Mouse (Mus musculus) limb, embryonic 12.5 days (tissue): ENCODE measurements around the gene Tbrg4. TPM values are rescaled to one million over a fixed set of nuclear protein-coding genes. Genes with fewer than 3 reads are reported as not detected.

ENCODE experiments used
- ATAC-seq: fragments of 200-750 bp; cut with Nextera tagmentation; 2 replicates; pipeline ENCODE4 v1.8.0; 2017; ENCODE audit warnings: low read depth, moderate TSS enrichment; ENCODE audit not compliant: insufficient number of reproducible peaks, insufficient read depth, low FRiP score, low TSS enrichment
- H3K27ac ChIP-seq: fragments of 300-500 bp; sonication (generic); 2 replicates; pipeline ENCODE4 v1.5.1; 2016; ENCODE audit warnings: mild to moderate bottlenecking, moderate library complexity
- H3K27me3 ChIP-seq: fragments of 300-500 bp; sonication (generic); 2 replicates; pipeline ENCODE4 v1.6.1; 2016; ENCODE audit warnings: mild to moderate bottlenecking, moderate library complexity
- H3K36me3 ChIP-seq: fragments of 300-500 bp; sonication (generic); 2 replicates; pipeline ENCODE4 v1.6.1; 2016; ENCODE audit warnings: mild to moderate bottlenecking, moderate library complexity
- H3K4me1 ChIP-seq: fragments of 300-500 bp; sonication (generic); replicated peaks from 2 replicates; pipeline ENCODE4 v1.6.1; 2016
- H3K4me2 ChIP-seq: fragments of 300-500 bp; sonication (generic); 2 replicates; pipeline ENCODE4 v1.6.1; 2016; ENCODE audit warnings: mild to moderate bottlenecking, moderate library complexity
- H3K4me3 ChIP-seq: fragments of 300-500 bp; sonication (generic); replicated peaks from 2 replicates; pipeline ENCODE4 v1.5.1; 2016; ENCODE audit warnings: mild to moderate bottlenecking
- H3K9ac ChIP-seq: fragments of 300-500 bp; sonication (generic); replicated peaks from 2 replicates; pipeline ENCODE4 v1.6.1; 2016; ENCODE audit warnings: mild to moderate bottlenecking, moderate library complexity
- H3K9me3 ChIP-seq: fragments of 300-500 bp; sonication (generic); 2 replicates; pipeline ENCODE4 v1.6.1; 2016; ENCODE audit warnings: mild to moderate bottlenecking, moderate library complexity
- WGBS: fragments of 180-500 bp; shearing (Covaris S2); methylation state at CpG from one replicate; pipeline ENCODE4 v1.1.7; 2016; 5-methylcytosine and 5-hydroxymethylcytosine counted together
- polyA plus RNA-seq: library from polyadenylated mRNA; unstranded; fragments of >200 nt; fragmentation: Nextera tagmentation; extraction: Ambion mirVana; gene quantifications from 2 replicates; pipeline ENCODE4 v1.2.1, GENCODE M21; 2016

Gene Tbrg4
- polyA plus RNA-seq, 1 experiment from 2014 or later, result 44.3 TPM

DNA sequence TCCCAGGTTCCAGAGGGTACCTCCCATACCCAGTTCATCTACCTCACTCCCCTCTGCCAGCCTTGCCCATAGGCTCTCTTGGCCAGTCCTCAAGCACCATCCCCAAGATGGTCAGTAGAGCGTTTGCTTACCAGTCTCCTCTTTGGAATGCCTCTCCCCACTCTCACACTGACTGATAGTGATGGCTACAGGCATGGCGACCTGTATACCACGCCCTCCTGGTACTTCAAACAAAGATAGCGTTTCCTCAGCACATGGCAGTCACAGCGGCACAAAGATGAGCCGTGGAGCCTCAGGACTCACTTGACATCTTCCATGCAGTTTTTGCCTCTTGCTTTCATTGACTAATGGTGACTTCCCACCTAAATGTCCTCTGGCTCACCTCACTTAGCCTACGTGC lies 36.0 kb downstream of the Tbrg4 start:
- no peak overlapping the region for H3K4me3 ChIP-seq
- H3K9me3 ChIP-seq, result no peaks in the 10 kb centered on the region
- no peak overlapping the region for H3K27ac ChIP-seq
- no peaks in the 10 kb centered on the region for H3K27me3 ChIP-seq
- peaks cover 96% of the 10 kb centered on the region for H3K36me3 ChIP-seq
- WGBS, result 89% methylated on average over 7 of the region's 7 CpGs
- H3K4me1 ChIP-seq, result no peaks in the 10 kb centered on the region
- ATAC-seq, result no peak
- H3K9ac ChIP-seq, result no peak overlapping the region
- H3K4me2 ChIP-seq, result no peak overlapping the region

DNA sequence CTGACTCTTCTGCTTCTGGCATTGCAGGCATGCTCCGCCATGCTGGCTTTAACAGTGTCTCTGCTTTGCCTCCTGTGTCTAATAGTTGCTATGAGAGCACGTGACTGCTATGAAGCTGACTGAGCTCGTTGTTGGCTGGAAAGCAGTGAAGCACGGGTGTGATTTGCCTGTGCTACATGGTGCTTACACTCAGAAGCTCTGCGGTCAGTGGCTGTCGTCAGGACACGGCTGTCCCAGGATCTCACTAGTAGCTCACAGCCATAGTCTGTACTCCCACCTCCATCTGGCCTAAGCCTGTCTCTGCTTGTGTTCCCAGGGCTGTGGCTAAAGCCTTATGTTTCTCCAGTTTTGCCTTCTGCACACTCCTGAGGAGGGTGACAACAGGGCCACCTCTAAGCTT lies 37.6 kb downstream of the Tbrg4 start:
- ATAC-seq, result no peak
- Histone ChIP-seq H3K27me3 (no peaks in the 10 kb centered on the region), H3K4me1 (no peaks in the 10 kb centered on the region), H3K4me3 (no peak overlapping the region), H3K9ac (no peak overlapping the region), H3K9me3 (no peaks in the 10 kb centered on the region), H3K36me3 (peaks cover 90% of the 10 kb centered on the region), H3K27ac (no peak overlapping the region), H3K4me2 (no peak overlapping the region)
- 90% methylated on average over 7 of the region's 7 CpGs for WGBS

DNA sequence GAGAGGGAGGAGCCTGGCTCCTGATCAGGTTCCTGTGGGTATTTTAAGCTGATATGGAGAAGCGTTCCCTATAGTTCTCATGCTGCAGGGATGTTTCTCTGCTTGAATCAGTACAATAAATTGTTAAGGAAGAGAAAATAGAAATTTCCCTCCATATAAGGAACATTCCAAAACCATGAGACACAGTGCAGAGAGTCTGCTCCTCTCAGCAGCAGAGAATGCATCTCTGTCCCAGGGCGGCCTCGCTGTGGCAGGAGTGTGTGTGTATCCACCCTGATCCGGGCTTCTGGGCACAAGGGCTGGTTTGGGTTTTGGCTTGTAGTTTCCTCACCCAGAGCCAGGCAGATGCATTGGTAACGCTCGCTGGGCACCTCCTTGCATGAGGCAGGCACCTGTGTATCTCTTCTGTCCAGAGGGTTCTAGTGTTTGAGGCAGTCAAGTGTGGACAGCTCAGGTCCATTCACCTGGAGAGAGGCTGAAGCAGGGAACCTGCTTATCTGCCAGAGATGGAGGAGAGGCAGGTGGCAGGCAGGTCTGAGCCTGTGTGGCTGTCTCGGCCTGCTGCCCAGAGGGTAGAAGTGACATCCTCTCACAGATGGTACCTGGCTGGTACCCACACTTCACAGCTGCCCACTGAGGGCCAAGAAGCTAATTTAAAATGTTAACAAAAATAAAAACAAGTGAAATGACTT lies 38.5 kb downstream of the Tbrg4 start:
- Histone ChIP-seq H3K4me3 (no peak overlapping the region), H3K4me2 (no peak overlapping the region), H3K9ac (no peak overlapping the region), H3K27me3 (no peaks in the 10 kb centered on the region), H3K9me3 (no peaks in the 10 kb centered on the region), H3K4me1 (no peaks in the 10 kb centered on the region), H3K36me3 (peaks cover 81% of the 10 kb centered on the region), H3K27ac (no peak overlapping the region)
- ATAC-seq, result no peak
- WGBS, result 94% methylated on average over 7 of the region's 7 CpGs

DNA sequence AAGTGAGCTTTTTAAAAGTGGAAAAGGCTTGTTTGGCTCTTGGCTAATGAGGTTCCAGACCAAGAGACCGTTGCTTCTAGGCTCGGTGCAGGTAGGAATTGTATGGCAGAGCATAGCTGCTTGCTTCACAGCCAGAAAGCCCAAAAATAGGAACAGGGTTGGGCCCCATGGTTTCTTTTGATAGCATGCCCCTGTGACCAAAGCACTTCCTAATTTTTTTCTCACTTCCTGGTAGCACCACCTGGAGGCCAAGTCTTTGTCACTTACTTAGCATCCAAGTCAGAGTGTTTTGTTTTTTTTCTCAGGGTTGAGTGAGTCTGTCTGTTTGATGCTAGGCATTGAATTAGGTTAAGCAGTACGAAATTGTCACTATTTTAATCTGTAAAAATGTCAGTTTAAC lies 39.2 kb downstream of the Tbrg4 start:
- 96% methylated on average over 3 of the region's 3 CpGs for WGBS
- H3K9me3 ChIP-seq, result no peaks in the 10 kb centered on the region

DNA sequence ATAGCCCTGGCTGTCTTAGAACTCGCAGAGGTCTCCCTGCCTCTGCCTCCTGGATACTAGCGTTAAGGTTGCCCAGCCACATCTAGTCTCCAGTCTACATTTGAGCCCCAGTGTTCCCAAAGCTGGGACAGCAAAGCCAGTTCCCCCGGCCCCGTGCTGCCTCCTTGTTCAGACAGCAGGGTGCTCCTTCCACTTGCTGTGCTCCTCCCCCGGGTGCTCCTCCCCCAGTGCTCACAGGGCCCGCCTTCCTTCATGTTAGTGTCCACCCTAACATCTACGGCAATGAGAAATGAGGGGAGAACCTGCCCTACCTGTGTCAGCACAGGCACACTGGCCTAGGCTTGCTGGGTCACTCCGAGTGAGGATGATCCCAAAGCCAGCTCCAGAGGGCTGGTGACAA lies 40.1 kb downstream of the Tbrg4 start:
- H3K9me3 ChIP-seq, result no peaks in the 10 kb centered on the region
- H3K4me2 ChIP-seq, result no peak overlapping the region
- no peak for ATAC-seq
- H3K9ac ChIP-seq, result no peak overlapping the region
- no peaks in the 10 kb centered on the region for H3K4me1 ChIP-seq
- 89% methylated on average over 8 of the region's 8 CpGs for WGBS
- H3K36me3 ChIP-seq, result peaks cover 72% of the 10 kb centered on the region
- no peaks in the 10 kb centered on the region for H3K27me3 ChIP-seq
- H3K4me3 ChIP-seq, result no peak overlapping the region
- H3K27ac ChIP-seq, result no peak overlapping the region

More for the DNA sequence above, 39.2 kb downstream of the Tbrg4 start:
- no peaks in the 10 kb centered on the region for H3K27me3 ChIP-seq
- H3K4me1 ChIP-seq, result no peaks in the 10 kb centered on the region
- H3K4me2 ChIP-seq, result no peak overlapping the region
- no peak overlapping the region for H3K4me3 ChIP-seq
- H3K9ac ChIP-seq, result no peak overlapping the region
- no peak overlapping the region for H3K27ac ChIP-seq
- peaks cover 76% of the 10 kb centered on the region for H3K36me3 ChIP-seq
- ATAC-seq, result no peak

DNA sequence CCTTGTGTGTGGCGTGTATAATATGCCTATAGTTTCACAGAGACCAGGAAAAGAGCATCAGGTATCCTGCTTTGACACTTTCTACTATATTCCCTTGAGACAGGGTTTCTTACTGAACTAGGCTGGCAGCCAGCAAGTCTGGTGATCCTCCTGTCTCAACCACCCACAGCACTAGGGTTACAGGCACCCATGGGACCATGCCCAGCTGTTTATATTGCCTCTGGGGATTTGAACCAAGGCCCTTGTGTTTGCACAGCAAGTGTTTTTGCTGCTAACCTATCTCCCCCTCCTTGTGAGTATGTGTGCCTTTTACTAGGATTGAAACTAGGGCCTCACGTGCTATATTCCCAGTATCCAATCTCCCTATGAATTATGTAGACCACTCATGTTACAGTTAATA lies 44.3 kb downstream of the Tbrg4 start:
- Histone ChIP-seq H3K27ac (no peak overlapping the region), H3K9me3 (no peaks in the 10 kb centered on the region), H3K4me2 (no peak overlapping the region), H3K36me3 (peaks cover 51% of the 10 kb centered on the region), H3K27me3 (no peaks in the 10 kb centered on the region), H3K4me3 (no peak overlapping the region), H3K4me1 (no peaks in the 10 kb centered on the region), H3K9ac (no peak overlapping the region)
- WGBS, result 93% methylated on average over 2 of the region's 2 CpGs
- ATAC-seq, result no peak

DNA sequence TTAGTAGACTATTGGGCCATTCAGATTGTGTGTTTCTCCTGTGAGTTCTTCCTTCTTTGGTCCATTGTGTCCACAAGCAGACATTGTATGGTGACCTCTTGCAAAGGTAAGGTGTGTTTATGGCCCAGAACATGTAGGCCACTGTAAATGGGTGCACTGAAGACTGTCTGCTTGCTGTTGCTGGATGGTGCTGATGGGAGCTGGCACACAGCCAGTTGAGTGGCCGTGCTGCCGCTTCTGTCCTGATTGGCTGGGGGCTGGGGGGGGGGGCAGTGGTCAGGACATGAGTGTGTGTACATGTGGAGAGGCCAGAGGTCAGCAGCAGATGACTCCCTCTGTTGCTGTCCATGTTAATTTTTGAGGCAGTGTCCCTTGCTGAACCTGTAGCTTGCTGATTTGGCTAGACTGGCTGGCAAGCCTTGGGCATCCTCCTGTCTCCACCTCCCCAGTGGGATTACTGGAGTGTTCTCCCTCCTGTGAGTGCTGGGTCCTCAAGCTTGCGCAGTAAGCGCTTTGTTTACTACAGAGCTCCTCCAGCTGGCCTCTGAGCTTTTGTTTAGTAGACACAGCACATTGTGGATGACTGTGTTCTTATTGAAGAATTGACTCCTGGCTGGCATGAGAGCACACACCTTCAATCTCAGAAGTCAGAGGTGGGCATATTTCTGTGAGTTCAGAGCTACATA lies 45.7 kb downstream of the Tbrg4 start:
- H3K4me3 ChIP-seq, result no peak overlapping the region
- H3K4me1 ChIP-seq, result no peaks in the 10 kb centered on the region
- H3K9me3 ChIP-seq, result no peaks in the 10 kb centered on the region
- H3K36me3 ChIP-seq, result peaks cover 51% of the 10 kb centered on the region
- H3K27ac ChIP-seq, result no peak overlapping the region
- WGBS, result 90% methylated on average over 4 of the region's 4 CpGs
- no peak for ATAC-seq
- no peak overlapping the region for H3K9ac ChIP-seq
- H3K4me2 ChIP-seq, result no peak overlapping the region
- no peaks in the 10 kb centered on the region for H3K27me3 ChIP-seq

DNA sequence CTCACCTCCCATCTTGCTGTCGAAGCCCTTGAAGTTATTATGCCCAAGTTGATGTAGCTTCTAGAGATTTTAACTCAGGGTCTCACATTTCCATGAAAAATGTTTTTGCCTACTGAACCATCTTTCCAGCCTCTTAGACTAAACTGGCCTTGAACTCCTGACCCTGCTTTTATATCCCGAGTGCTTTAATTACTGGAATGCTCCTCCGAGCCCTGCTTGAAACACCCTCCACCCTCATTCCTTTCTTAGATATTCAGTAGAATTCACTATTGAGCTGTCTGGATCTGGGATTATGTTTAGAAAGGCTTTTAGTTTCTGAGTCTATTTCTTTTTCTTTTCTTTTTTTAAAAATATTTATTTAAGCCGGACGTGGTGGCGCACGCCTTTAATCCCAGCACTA lies 46.5 kb downstream of the Tbrg4 start:
- Histone ChIP-seq H3K36me3 (peaks cover 46% of the 10 kb centered on the region), H3K9ac (no peak overlapping the region), H3K4me1 (no peaks in the 10 kb centered on the region), H3K4me3 (no peak overlapping the region), H3K4me2 (no peak overlapping the region), H3K27ac (no peak overlapping the region), H3K27me3 (no peaks in the 10 kb centered on the region), H3K9me3 (no peaks in the 10 kb centered on the region)
- WGBS, result 90% methylated on average over 7 of the region's 7 CpGs
- no peak for ATAC-seq

DNA sequence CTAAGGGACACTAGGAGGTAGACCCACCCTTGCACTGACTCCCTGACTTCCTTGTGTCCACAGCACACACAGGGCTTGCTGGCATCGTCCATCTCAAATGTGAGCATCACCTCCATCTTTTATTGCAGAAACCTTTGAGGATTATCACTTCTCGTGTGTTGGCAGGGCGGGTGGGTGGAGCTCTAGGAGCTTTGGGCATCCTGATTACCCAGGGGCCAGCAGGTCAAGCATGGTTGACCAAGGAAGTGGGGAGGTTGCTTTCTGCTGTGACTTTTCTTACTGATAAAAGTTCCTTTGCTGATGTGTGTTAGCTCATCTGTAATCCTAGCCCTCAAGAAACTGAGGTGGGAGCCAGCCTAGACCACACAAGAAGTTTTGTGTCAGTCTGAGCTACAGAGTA lies 49.7 kb downstream of the Tbrg4 start:
- no peaks in the 10 kb centered on the region for H3K27me3 ChIP-seq
- WGBS, result 90% methylated on average over 3 of the region's 3 CpGs
- no peak overlapping the region for H3K4me2 ChIP-seq
- H3K36me3 ChIP-seq, result peaks cover 64% of the 10 kb centered on the region
- no peak overlapping the region for H3K4me3 ChIP-seq
- no peaks in the 10 kb centered on the region for H3K9me3 ChIP-seq
- H3K27ac ChIP-seq, result no peak overlapping the region
- no peak for ATAC-seq
- no peaks in the 10 kb centered on the region for H3K4me1 ChIP-seq
- H3K9ac ChIP-seq, result no peak overlapping the region

DNA sequence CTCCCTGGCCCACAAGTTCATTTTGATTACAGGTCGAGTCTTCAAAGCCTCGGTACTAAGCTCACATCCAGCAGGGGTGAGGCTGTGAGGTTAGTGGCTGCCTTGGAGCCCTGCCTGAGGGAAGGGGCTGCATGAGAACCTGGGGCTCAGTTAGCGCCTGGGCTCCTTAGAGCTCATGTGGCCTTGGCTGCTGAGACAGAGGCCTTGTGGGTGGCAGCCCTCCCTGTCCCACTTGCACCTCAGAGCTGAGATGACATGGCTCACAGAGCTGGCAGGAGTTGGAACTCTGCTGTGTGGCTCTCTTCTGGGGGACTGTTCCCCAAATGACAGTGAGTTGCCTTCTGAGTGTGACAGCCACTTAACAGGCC lies 56.5 kb downstream of the Tbrg4 start:
- H3K27me3 ChIP-seq, result no peaks in the 10 kb centered on the region
- WGBS, result 62% methylated on average over 3 of the region's 3 CpGs
- H3K27ac ChIP-seq, result no peak overlapping the region
- no peak overlapping the region for H3K4me3 ChIP-seq
- no peaks in the 10 kb centered on the region for H3K4me1 ChIP-seq
- H3K9ac ChIP-seq, result no peak overlapping the region
- no peaks in the 10 kb centered on the region for H3K9me3 ChIP-seq
- H3K4me2 ChIP-seq, result no peak overlapping the region
- H3K36me3 ChIP-seq, result peaks cover 67% of the 10 kb centered on the region
- no peak for ATAC-seq

DNA sequence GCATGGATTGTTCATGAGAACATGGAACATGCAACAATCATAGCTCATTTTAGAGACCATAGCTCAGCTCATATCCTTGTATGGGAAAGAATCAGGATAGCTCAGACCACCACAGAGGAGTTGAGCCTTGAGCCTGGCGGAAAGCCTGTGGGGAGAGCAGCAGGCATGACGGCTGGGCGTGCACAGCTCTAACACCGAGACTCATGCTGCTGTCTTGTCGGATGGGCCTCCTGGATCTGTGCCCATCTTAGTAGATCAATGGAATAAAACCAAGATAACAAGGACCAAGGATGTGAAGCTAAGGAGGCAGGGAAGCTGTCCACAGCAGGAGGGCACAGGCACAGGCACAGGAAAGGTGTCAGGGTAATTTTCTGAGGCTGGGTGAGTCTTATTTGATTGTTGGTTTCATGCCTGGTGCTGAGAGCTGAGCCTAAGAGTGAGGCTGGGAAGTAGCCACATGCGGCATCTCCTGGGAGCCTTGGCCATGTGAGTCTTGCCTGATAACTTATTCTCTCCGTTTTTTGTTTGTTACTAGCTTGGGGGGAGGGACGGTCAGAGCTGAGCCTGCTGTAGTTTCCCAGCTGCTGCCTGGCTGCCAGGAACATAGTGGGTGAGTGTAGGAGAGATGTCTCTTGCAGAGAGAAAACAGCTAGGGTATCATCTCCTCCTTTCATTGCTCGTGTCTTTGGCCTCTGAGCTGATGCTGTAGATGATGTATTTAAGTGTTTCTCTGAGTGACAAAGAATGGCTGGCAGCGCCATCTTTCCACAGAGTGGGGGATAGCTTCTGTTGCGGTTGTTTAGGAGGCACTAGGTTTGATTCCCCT lies 57.1 kb downstream of the Tbrg4 start:
- H3K9ac ChIP-seq, result no peak overlapping the region
- WGBS, result 73% methylated on average over 11 of the region's 11 CpGs
- no peak overlapping the region for H3K27ac ChIP-seq
- no peak for ATAC-seq
- no peak overlapping the region for H3K4me3 ChIP-seq
- H3K4me2 ChIP-seq, result no peak overlapping the region
- H3K9me3 ChIP-seq, result no peaks in the 10 kb centered on the region
- no peaks in the 10 kb centered on the region for H3K27me3 ChIP-seq
- no peaks in the 10 kb centered on the region for H3K4me1 ChIP-seq
- H3K36me3 ChIP-seq, result peaks cover 66% of the 10 kb centered on the region
